Mouse (Mus musculus) embryonic fibroblast, embryonic 13.5 days (primary cell): ENCODE measurements around the gene Pex16.

Source experiments
- CTCF ChIP-seq: IDR thresholded peaks from 2 replicates; pipeline ENCODE4 v1.5.1; 2011; ENCODE audit warnings: mild to moderate bottlenecking, control low read depth, low read length, moderate library complexity, borderline replicate concordance; ENCODE audit not compliant: insufficient read depth
- POLR2A ChIP-seq: IDR thresholded peaks from 2 replicates; pipeline ENCODE4 v1.6.1; 2011; ENCODE audit warnings: low read depth, mild to moderate bottlenecking, control low read depth, low read length, moderate library complexity

GRCm38 (mm10) chr2:92362571-92363228 lies 11.8 kb upstream of the Pex16 start:
- no peak for TF ChIP-seq CTCF
- no peak for TF ChIP-seq POLR2A
